ENCODE assay signal across 7 mouse cellular contexts in genomic region chr19:40660510-40660909, GRCm38 (mm10). TPM values are rescaled to one million over a fixed set of nuclear protein-coding genes. Genes with fewer than 3 reads are reported as not detected.
DNase-seq lines count a peak whose midpoint lies in the region; ATAC-seq and TF ChIP-seq lines count a peak whose summit lies in the region.

No protein-coding gene starts in this region.

- H3K4me3 ChIP-seq in forebrain, embryonic 16.5 days (replicated peaks; ENCODE audit: low read length): peak overlapping the region; percentile 45
- H3K4me3 ChIP-seq in liver, embryonic 12.5 days: peak overlapping the region; percentile 25
- H3K4me3 ChIP-seq in stomach, postnatal 0 days (ENCODE audit: low read depth, low read length): peak overlapping the region; percentile 35

- H3K9ac ChIP-seq in forebrain, embryonic 16.5 days (replicated peaks; ENCODE audit: low read depth, low read length): peak overlapping the region; percentile 60
- no peak overlapping the region; the same call in 1 of the 2 replicates for H3K9ac ChIP-seq in liver, embryonic 12.5 days
- peak overlapping the region; percentile 58 for H3K9ac ChIP-seq in stomach, postnatal 0 days (ENCODE audit: low read length)

- no peaks in the 10 kb centered on the region for H3K27me3 ChIP-seq in forebrain, embryonic 16.5 days (replicated peaks; ENCODE audit: control insufficient read depth, insufficient read depth, low read length)
- peaks cover 10% of the 10 kb centered on the region; the same call in 1 of the 2 replicates for H3K27me3 ChIP-seq in liver, embryonic 12.5 days (replicated peaks)
- no peaks in the 10 kb centered on the region for H3K27me3 ChIP-seq in stomach, postnatal 0 days (ENCODE audit: control insufficient read depth, insufficient read depth, low read length)

- no peak for TF ChIP-seq EP300 in stomach, postnatal 0 days (optimal IDR thresholded peaks at IDR 0.05)

- WGBS in forebrain, embryonic 16.5 days: 10% methylated on average over 9 of the region's 9 CpGs
- WGBS in liver, embryonic 12.5 days (ENCODE audit: insufficient replicate concordance): 25% methylated on average over 9 of the region's 9 CpGs
- 12% methylated on average over 9 of the region's 9 CpGs for WGBS in stomach, postnatal 0 days

- peaks cover 22% of the 10 kb centered on the region for H3K4me1 ChIP-seq in forebrain, embryonic 16.5 days (replicated peaks; ENCODE audit: control insufficient read depth, insufficient read depth, low read length)
- peaks cover 12% of the 10 kb centered on the region for H3K4me1 ChIP-seq in liver, embryonic 12.5 days
- 0 out of 2 replicates have a peak, but pooled peaks cover 4% of the 10 kb centered on the region for H3K4me1 ChIP-seq in stomach, postnatal 0 days (replicated peaks; ENCODE audit: control insufficient read depth, insufficient read depth)

- peak; percentile 41 for ATAC-seq in forebrain, embryonic 16.5 days
- no peak for ATAC-seq in liver, embryonic 12.5 days
- peak; percentile 24; the same call in 1 of the 2 replicates for ATAC-seq in stomach, postnatal 0 days (ENCODE audit: low FRiP score, low TSS enrichment)

- no peaks in the 10 kb centered on the region for H3K9me3 ChIP-seq in forebrain, embryonic 16.5 days (ENCODE audit: control insufficient read depth, low read length)
- H3K9me3 ChIP-seq in liver, embryonic 12.5 days (replicated peaks): no peaks in the 10 kb centered on the region
- H3K9me3 ChIP-seq in stomach, postnatal 0 days (ENCODE audit: control insufficient read depth, low read length): no peaks in the 10 kb centered on the region

- peak overlapping the region; percentile 61 for H3K4me2 ChIP-seq in forebrain, embryonic 16.5 days (ENCODE audit: low read length)
- peak overlapping the region; percentile 58 for H3K4me2 ChIP-seq in liver, embryonic 12.5 days
- peak overlapping the region; percentile 50 for H3K4me2 ChIP-seq in stomach, postnatal 0 days (replicated peaks; ENCODE audit: low read depth)

- peak; percentile 12 for DNase-seq in retina, embryonic 14.5 days (ENCODE audit: low spot score)
- no peak for DNase-seq in retina, postnatal 1 day
- DNase-seq in stomach, postnatal 0 days (ENCODE audit: low spot score): no peak
- no peak for DNase-seq in gastrocnemius, postnatal 10 days
- no peak for DNase-seq in natural killer cell, adult 2 months (ENCODE audit: low spot score in 2 of 2)

- TF ChIP-seq CTCF in stomach, postnatal 0 days (IDR thresholded peaks at IDR 0.05; ENCODE audit: low read depth): no peak

- H3K27ac ChIP-seq in forebrain, embryonic 16.5 days (ENCODE audit: low read length): peak overlapping the region; percentile 83
- no peak overlapping the region for H3K27ac ChIP-seq in liver, embryonic 12.5 days
- H3K27ac ChIP-seq in stomach, postnatal 0 days (replicated peaks): peak overlapping the region; percentile 90

- H3K36me3 ChIP-seq in forebrain, embryonic 16.5 days (ENCODE audit: control insufficient read depth, insufficient read depth): no peaks in the 10 kb centered on the region
- H3K36me3 ChIP-seq in liver, embryonic 12.5 days: no peaks in the 10 kb centered on the region
- H3K36me3 ChIP-seq in stomach, postnatal 0 days (ENCODE audit: control insufficient read depth, insufficient read depth, low read length): no peaks in the 10 kb centered on the region

RNA-seq across cellular contexts. Expression of gene Entpd1, which starts 48.3 kb away (rescaled TPM):
- 7.8 and 8.5 TPM in 2 replicates for polyA plus RNA-seq in forebrain, embryonic 16.5 days (2015; fragmentation: Nextera tagmentation; extraction: Ambion mirVana)
- 2.6 TPM in 2 replicates for polyA plus RNA-seq in liver, embryonic 12.5 days (2016; fragmentation: Nextera tagmentation; extraction: Ambion mirVana)
- polyA plus RNA-seq in stomach, postnatal 0 days (2015; fragmentation: Nextera tagmentation; extraction: Ambion mirVana): 10.0 and 10.8 TPM in 2 replicates
- total RNA-seq in gastrocnemius, postnatal 10 days (2021): 10 to 100 TPM; 23.8 to 29.0 TPM

RNA-seq across cellular contexts. Expression of gene Tctn3, which starts 48.5 kb away (rescaled TPM):
- polyA plus RNA-seq in forebrain, embryonic 16.5 days (2015; fragmentation: Nextera tagmentation; extraction: Ambion mirVana): 13.3 and 14.2 TPM in 2 replicates
- 3.6 and 3.9 TPM in 2 replicates for polyA plus RNA-seq in liver, embryonic 12.5 days (2016; fragmentation: Nextera tagmentation; extraction: Ambion mirVana)
- polyA plus RNA-seq in stomach, postnatal 0 days (2015; fragmentation: Nextera tagmentation; extraction: Ambion mirVana): 4.1 and 4.5 TPM in 2 replicates
- 1 to 10 TPM; 2.1 to 3.9 TPM for total RNA-seq in gastrocnemius, postnatal 10 days (2021)
